Mouse (Mus musculus): ENCODE measurements around the gene Mettl13. TPM values are rescaled to one million over a fixed set of nuclear protein-coding genes. Genes with fewer than 3 reads are reported as not detected.

Mettl13 gene
- 5.0 and 7.7 TPM in 2 replicates for polyA plus RNA-seq (2012; ENCODE audit: low replicate concordance)

DNA sequence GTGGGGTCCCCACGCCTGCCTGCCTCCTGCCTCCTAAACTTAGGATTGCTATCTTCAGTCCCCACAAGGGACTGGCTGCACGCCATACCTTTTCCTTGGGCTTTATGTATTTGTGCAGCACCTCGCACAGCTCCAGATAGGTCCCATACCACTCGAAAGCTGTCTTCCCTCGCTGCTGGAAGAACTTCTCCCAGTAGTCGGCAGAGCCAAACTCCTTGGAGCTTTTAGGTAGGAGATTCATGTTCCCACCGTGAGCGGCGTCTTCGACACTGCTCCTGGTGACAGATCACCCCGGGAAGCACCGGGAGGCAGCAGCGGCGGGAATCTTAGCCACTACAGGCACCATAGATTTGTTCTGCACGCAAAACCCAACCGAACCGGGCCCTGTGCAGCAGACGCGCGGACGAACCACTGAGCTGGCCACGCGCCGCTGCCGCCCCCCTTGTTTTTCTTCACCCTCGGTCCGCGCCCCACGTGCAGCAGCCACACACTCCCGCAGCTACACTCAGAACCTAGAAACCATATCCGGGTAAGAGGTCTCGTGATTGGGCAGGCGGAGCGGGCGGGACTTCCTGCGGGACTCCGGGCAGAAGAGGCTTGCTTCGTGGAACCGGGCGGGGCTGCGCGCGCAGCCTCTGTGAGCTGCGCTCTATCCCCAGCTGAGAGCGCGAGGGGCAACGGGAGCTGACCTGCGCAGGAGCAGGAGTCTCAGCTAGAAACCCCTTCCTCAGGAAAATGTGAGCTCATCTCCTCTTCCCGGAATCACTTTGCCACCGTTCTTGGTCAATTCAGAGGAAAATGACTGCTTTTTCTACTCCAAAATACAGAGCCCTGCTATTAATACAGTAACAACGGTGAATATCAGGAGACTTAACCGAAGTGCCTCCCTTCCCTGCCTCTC is at the start of gene Mettl13:
TSS of gene Mettl13 (minus strand) at position 536 of the 901 bp plus-strand sequence.

GRCm38 (mm10) chr1:162570260-162570748 is 22.0 kb upstream of the Mettl13 start, which contains the start of gene Vamp4:
TSS of gene Vamp4 (plus strand) at chr1:162570515.

Other genes starting within 250 kb of the Mettl13 start
- gene Dnm3, start 70.5 kb downstream of the Mettl13 start, polyA plus RNA-seq (2012; ENCODE audit: low replicate concordance) = 0.63 and 1.0 TPM in 2 replicates
- 4.2 and 4.7 TPM in 2 replicates for gene Vamp4, start 22.0 kb upstream of the Mettl13 start, polyA plus RNA-seq (2012; ENCODE audit: low replicate concordance)
- not detected in 2 replicates for gene Myoc, start 90.6 kb upstream of the Mettl13 start, polyA plus RNA-seq (2012; ENCODE audit: low replicate concordance)
- not detected in 2 replicates for gene Myocos, start 109.7 kb upstream of the Mettl13 start, polyA plus RNA-seq (2012; ENCODE audit: low replicate concordance)
- gene Prrc2c, start 192.0 kb upstream of the Mettl13 start, polyA plus RNA-seq (2012; ENCODE audit: low replicate concordance) = 35.5 and 58.9 TPM in 2 replicates